Comparison of ENCODE assay signal across 12 mouse cellular contexts in genomic region chr13:63993857-63994477, GRCm38 (mm10).
DNase-seq lines count a peak whose midpoint lies in the region; ATAC-seq and TF ChIP-seq lines count a peak whose summit lies in the region.
"Had no signal": no experiment of that assay in that cellular context is flagged by ENCODE, and none has a peak within 500 bp of the region (broad histone marks: within the 10 kb centered on the region; RNA-seq: fewer than 3 reads in every experiment).

No protein-coding gene starts in this region.

- no peak overlapping the region for H3K4me2 ChIP-seq in forebrain, embryonic 13.5 days
- H3K4me2 ChIP-seq in intestine, postnatal 0 days (replicated peaks; ENCODE audit: low read depth), result no peak overlapping the region

- DNase-seq in forebrain, embryonic 10.5 days (ENCODE audit: extremely low spot score, low spot score), result no peak
- DNase-seq in right cerebral cortex, postnatal 4 days, result peak; percentile 32
- DNase-seq in right cerebral cortex, adult 2 months (ENCODE audit: low spot score in 2 of 2), result no peak
- DNase-seq in adrenal gland, adult 18-20 months (ENCODE audit: low spot score in 2 of 2), result no peak
- DNase-seq in spleen, postnatal 36 days (ENCODE audit: low spot score in 2 of 2), result no peak
- no peak for DNase-seq in midbrain, embryonic 10.5 days (ENCODE audit: low spot score)
- DNase-seq: heart, postnatal 14 days; kidney, adult 2 months; spleen, adult 18-20 months had no signal

- peaks cover 73% of the 10 kb centered on the region for H3K27me3 ChIP-seq in forebrain, embryonic 13.5 days
- H3K27me3 ChIP-seq in forebrain, embryonic 10.5 days (ENCODE audit: poor library complexity, severe bottlenecking), result peaks cover 69% of the 10 kb centered on the region
- no peaks in the 10 kb centered on the region for H3K27me3 ChIP-seq in intestine, postnatal 0 days (replicated peaks; ENCODE audit: control insufficient read depth, insufficient read depth, low read length)
- H3K27me3 ChIP-seq in midbrain, embryonic 10.5 days (ENCODE audit: low read depth, poor library complexity, severe bottlenecking), result no peaks in the 10 kb centered on the region

- no peaks in the 10 kb centered on the region for H3K36me3 ChIP-seq in forebrain, embryonic 13.5 days (ENCODE audit: poor library complexity, severe bottlenecking)
- no peaks in the 10 kb centered on the region for H3K36me3 ChIP-seq in forebrain, embryonic 10.5 days (replicated peaks)
- H3K36me3 ChIP-seq in intestine, postnatal 0 days (ENCODE audit: control insufficient read depth, insufficient read depth), result no peaks in the 10 kb centered on the region
- H3K36me3 ChIP-seq in midbrain, embryonic 10.5 days, result no peaks in the 10 kb centered on the region

- TF ChIP-seq CTCF in intestine, postnatal 0 days (IDR thresholded peaks at IDR 0.05; ENCODE audit: low read depth), result no peak

- no peak overlapping the region for H3K27ac ChIP-seq in forebrain, embryonic 13.5 days
- H3K27ac ChIP-seq in forebrain, embryonic 10.5 days, result no peak overlapping the region
- H3K27ac ChIP-seq in intestine, postnatal 0 days (ENCODE audit: low read depth, low read length), result peak overlapping the region; percentile 41; the same call in 1 of the 2 replicates
- H3K27ac ChIP-seq in midbrain, embryonic 10.5 days (replicated peaks), result no peak overlapping the region
- H3K27ac ChIP-seq: layer of hippocampus, adult 2 months had no signal

- H3K9ac ChIP-seq in forebrain, embryonic 13.5 days, result no peak overlapping the region
- H3K9ac ChIP-seq in intestine, postnatal 0 days (ENCODE audit: low read depth, low read length), result no peak overlapping the region

- peak; percentile 61; the same call in 1 of the 2 replicates for ATAC-seq in forebrain, embryonic 13.5 days
- no peak for ATAC-seq in intestine, postnatal 0 days

- no peak overlapping the region for H3K4me3 ChIP-seq in forebrain, embryonic 13.5 days
- H3K4me3 ChIP-seq in forebrain, embryonic 10.5 days, result no peak overlapping the region
- H3K4me3 ChIP-seq in intestine, postnatal 0 days (ENCODE audit: low read depth, low read length), result no peak overlapping the region
- no peak overlapping the region for H3K4me3 ChIP-seq in midbrain, embryonic 10.5 days
- H3K4me3 ChIP-seq: layer of hippocampus, adult 2 months had no signal

- no peaks in the 10 kb centered on the region for H3K9me3 ChIP-seq in forebrain, embryonic 13.5 days (replicated peaks)
- H3K9me3 ChIP-seq in forebrain, embryonic 10.5 days, result no peaks in the 10 kb centered on the region
- no peaks in the 10 kb centered on the region for H3K9me3 ChIP-seq in intestine, postnatal 0 days (ENCODE audit: control insufficient read depth)
- no peaks in the 10 kb centered on the region for H3K9me3 ChIP-seq in midbrain, embryonic 10.5 days (replicated peaks)

- WGBS in forebrain, embryonic 13.5 days, result 74% methylated on average over 12 of the region's 12 CpGs
- 90% methylated on average over 12 of the region's 12 CpGs for WGBS in forebrain, embryonic 10.5 days
- 58% methylated on average over 12 of the region's 12 CpGs for WGBS in intestine, postnatal 0 days
- 87% methylated on average over 12 of the region's 12 CpGs for WGBS in midbrain, embryonic 10.5 days

- H3K4me1 ChIP-seq in forebrain, embryonic 13.5 days, result peaks cover 4% of the 10 kb centered on the region; the same call in 1 of the 2 replicates
- peaks cover 21% of the 10 kb centered on the region for H3K4me1 ChIP-seq in forebrain, embryonic 10.5 days
- H3K4me1 ChIP-seq in intestine, postnatal 0 days (replicated peaks; ENCODE audit: control insufficient read depth, insufficient read depth, low read length), result no peaks in the 10 kb centered on the region
- H3K4me1 ChIP-seq in midbrain, embryonic 10.5 days, result peaks cover 20% of the 10 kb centered on the region
